Mouse (Mus musculus) erythroblast, adult 5-6 weeks (primary cell): ENCODE measurements around the gene Vasn. TPM values are rescaled to one million over a fixed set of nuclear protein-coding genes. Genes with fewer than 3 reads are reported as not detected.

ENCODE experiments used
- ATAC-seq: replicated peaks from 2 replicates; pipeline ENCODE4 v1.8.0; 2016; ENCODE audit warnings: moderate number of reproducible peaks, mild to moderate bottlenecking, moderate TSS enrichment, inconsistent platforms; ENCODE audit not compliant: poor library complexity, low FRiP score, severe bottlenecking
- total RNA-seq, 2 experiments: library from RNA; stranded (forward) in 1 of 2; stranded (reverse) in 1 of 2; fragments of 150-400 nt in 1 of 2; fragments of 200-764, 138-1000 nt in 1 of 2; gene quantifications; 2 replicates each; pipeline versions ENCODE4 v1.2.3 to v1.2.4; 2015 to 2017; ENCODE audit warnings: low replicate concordance in 2 of 2

Gene Vasn
- total RNA-seq, 2 experiments from 2014 or later, result not detected

DNA sequence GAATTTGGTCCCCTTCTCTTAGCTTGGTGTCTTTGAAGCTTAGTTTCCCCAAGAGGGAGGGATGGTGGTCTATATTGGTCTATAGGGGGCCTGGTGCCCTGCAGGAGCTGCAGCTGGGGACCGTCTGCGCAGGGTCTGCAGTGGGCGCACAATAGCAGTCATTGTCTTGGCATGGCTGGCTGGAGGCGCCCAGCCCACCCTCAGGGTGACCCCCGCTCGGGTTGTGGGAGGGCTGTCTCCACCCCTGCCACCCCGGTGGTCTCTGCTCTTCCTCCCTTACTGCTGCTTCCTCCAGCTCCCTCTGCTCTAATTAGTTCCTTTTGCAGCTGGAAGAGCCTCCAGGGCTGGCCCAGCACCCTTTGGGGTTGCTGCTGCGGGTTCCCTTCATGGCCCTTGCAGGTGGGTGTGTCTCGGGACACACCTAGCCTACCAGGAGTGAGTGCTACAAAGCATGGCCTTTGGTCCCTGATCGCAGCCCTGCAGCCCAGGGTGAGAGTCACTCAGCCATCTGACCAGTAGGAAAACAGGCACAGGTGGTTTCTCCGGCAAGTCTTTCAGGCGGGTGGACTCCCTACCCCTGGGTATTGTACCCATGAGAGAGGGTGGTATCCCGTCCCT lies 34.1 kb upstream of the Vasn start:
- ATAC-seq, result no peak

DNA sequence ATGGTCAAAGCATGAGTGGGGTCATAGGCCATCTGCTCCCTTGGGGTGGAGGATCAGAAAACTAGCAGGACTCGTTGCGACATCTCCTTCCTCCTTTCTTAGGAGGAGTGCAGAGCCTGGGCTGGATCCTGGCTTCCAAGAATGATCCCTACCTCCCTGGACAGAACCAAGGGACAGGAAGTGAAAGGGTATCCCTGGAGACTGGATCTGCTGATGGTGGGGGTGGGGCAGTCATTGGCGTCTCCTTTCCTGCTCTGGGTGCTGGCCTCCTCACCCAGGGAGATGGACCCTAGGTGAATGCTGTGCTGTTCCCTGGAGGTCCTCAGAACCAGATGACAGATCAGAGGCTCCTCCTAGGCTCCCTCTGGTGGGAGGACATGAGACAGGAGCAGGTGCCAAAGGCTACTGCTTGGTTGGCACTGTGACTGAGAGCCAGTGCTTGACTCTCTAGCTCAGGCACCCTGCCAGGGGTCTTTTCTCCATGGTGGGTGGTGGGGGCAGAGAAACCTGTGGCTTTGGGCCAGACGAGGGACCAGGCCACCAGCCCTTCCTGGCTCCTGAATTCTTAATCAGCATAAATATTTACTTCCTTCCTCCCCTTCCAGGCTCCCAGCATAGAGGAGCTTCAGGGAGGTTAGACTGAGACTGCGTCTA lies 33.2 kb upstream of the Vasn start:
- ATAC-seq, result no peak

DNA sequence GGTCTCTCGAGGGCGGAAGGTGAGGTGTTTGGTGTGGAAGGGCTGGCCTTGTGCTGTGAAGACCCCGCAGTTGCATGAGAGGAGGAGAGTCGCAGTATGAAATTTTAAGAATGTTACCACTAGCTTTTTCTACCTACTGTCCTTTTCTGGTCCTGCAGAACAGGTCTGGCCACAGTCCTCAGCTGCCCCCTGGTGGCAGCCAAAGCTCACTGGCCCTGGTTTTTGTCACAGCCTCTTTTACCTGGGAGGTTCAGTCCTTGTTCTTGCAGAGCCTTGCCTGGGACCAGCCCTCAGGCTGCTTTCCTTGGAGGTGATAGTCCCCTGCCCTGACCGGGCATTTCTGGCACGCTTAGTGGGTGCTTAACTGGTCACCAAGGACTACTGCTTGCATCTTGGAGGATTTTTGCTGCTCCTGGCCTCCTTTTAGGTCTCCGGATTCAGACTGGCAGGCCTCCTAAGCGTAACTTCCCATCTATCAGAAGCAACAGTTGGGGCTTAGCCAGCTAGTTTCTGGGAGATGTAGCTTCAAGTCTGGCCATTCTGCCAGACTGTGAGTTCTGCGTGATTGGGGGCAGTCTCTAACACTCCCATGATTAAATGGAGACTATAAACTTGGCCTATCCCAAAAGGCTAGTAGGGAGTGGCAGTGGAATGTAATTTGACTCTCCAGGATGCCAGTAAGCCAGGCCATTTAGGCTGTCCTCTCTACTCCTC lies 31.8 kb upstream of the Vasn start:
- peak; percentile 77 for ATAC-seq

DNA sequence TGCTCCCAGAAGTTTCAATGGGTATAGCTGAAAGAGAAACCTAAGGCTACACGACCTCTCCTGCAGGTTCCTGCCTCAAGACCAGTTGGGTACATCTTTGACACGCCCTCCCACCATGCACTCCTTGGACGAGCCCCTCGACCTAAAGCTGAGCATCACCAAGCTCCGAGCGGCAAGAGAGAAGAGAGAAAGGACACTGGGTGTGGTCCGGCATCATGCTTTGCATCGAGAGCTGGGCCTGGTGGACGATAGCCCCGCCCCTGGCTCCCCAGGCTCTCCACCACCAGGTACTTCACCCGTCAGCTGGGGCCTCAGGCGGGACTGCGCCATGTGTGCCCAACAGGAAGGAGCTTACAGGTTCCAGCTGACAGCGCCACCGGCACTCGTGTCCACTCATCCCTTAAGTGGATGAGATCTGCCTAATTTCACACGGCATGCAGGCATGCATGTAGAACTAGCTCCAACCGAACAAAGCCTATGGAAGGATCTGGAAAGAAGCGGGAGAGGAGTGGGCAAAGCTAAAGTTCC lies 31.1 kb upstream of the Vasn start:
- no peak for ATAC-seq

DNA sequence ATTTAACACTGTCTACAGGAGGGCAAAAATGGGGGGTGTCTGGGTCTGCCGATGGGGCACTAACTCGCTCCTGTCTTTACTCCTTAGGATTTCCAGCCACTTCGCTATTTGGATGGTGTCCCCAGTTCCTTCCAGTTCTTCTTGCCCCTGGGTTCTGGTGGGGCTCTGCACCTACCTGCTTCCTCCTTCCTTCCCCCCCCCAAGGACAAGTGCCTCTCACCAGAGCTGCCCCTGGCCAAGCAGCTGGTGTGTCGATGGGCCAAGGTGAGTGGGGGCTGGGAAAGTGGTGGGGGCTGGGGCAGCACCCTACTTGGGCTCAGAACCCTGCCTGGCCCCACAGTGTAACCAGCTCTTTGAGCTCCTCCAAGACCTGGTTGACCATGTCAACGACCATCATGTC lies 28.5 kb upstream of the Vasn start:
- no peak for ATAC-seq

DNA sequence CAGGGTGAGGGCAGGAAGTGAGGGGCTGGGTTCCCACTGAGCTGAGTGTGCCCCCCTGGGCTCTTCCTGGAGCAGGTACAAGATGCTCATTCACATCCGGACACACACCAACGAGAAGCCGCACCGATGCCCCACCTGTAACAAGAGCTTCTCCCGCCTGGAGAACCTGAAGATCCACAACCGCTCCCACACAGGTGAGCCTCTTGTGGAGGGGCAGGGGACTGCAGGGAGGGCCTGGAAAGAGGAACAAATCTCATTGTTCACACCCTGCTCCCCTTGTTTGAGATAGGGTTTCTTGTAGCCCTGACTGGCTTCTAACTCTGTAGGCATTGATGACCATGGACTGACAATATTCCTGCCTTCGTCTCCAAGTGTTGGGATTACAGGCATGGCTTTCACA lies 28.1 kb upstream of the Vasn start:
- no peak for ATAC-seq

DNA sequence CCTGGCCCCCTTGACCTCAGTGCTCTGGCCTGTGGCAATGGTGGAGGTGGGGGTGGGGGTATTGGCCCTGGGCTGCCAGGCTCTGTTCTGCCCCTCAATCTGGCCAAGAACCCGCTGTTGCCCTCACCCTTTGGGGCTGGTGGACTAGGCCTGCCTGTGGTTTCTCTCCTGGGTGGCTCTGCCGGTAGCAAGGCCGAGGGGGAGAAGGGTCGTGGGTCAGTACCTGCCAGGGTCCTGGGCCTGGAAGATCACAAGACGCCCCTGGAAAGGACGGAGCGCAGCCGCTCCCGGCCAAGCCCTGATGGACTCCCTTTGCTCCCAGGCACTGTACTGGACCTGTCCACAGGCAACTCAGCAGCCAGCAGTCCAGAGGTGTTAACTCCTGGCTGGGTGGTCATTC lies 26.0 kb upstream of the Vasn start:
- no peak for ATAC-seq

DNA sequence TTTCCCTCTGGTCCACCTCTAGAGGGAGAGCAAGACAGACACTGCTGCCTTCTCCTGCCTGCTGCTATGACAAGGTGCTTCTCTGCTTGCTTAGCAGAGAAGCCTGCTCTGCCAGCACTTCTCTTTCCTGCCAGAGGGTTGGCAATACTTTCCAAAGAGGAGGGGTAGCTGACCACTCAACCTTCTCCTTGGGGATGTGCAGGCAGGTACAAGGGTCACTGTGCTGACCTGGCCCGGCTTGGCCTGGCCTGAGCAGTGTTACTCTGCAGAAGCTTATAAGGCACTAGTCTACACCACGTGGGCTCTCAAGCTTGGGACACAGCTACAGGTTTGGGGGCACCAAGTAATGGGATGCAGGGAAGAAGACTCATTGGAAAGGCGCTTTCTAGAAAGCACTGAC lies 25.1 kb upstream of the Vasn start:
- ATAC-seq, result no peak

DNA sequence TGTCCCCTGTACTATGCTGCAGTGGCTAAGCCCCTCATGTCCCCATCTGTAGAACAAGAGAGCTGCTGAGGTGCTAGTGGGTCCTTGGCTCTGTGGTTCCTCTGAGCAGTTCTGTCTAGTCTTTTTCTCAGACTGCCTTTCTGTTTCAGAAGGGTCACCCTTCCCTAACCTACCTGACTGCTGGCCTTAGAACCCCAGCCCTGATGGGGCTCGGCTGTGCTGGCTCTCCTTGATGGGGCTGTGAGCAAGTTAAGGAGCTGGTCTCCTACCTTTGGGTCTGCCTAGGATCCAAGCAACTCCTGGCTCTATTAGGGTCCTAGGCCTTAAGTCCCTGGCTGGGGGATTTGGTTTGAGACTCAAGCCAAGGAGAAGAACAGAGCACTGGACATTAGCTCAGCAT lies 24.4 kb upstream of the Vasn start:
- ATAC-seq, result no peak

DNA sequence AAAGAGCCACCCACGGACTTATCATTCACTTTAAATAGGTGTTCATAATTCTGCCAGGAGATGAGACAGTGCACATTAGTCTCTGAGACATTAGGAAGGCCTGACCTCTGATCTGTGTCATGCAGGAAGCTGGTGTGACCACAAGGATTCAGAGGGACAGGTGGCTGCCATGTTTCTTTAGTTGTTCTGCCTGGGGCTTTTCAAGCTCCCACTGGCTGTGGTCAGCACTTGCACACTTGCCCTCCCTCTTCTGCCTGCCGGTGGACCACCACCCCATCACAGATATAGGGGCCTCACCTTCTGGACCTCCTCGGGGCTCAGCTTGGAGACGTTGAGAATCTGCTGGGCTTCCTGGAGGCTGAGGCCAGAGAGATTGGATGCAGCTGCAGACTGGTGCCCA lies 22.9 kb upstream of the Vasn start:
- no peak for ATAC-seq

DNA sequence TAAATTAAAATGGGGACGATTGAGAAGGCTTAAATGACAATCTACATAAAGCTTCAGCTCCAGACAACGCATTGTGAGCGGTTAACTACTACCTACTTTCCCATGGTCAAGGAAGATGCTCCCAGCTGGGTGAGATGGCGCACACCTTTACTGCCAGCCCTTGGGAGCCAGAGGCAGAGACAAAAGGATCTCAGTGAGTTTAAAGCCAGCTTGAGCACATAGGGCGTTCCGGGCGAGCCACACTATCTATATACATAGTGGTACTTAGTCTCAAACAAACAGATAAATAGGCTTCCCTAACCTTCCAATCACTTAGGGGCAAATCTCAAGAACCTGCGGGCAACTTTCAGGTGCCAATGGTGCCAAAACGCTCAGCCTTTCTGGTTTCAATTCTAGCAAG lies 15.7 kb upstream of the Vasn start:
- 0 out of 2 replicates have a peak, but pooled peaks have one; percentile 4 for ATAC-seq

DNA sequence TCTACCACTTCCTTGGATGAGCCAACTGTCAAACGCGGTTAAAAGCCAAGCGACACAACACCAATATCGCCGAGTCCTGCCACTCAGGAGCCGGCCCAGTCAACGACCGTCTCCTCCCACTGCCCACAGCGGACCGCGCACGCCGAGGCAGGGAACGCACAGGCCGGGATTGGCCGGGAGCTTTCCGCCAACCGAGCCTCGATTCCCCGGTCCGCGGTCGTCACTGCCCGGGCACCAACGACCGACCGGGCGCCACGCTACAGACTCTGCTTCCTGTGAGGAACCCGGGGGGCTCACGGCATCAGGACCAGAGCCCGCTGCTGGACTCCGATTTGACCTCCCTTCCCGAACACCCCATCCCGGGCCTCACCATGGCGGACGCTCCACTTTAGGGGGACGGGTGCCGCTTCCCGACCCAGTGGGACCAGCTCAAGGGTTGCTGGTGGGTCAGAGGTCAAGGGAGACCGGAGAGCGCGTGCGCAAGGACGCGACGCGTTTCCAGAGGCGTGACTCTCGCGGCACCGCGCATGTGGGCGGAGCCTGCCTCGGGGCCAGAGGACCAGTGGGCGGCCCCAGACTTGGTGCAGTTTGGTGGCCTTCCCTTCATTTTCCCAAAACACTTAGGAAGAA lies 15.1 kb upstream of the Vasn start, which contains the start of gene Pam16:
Gene Pam16 (minus strand): TSS at position 508 of the 630 bp plus-strand sequence.
- peak; percentile 97 for ATAC-seq

DNA sequence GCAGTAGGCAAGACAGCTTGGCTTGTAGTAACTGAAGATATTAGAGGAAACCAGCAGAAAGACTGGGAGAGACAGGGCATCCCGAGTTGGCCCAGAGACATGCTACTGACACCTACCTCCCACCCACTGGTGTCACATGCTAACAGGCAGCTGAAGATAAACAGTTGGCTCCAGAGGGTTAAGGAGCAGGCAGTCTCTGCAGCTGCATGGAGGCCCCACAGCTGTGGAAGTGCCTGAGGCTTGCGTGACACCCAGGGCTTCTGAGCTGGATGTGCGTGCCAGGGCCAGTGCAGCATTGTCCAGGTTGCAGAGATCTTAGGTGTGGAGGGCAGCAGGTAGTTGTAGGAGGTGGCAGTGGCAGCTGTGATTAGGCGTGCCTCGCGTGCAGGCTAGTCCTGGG lies 12.6 kb upstream of the Vasn start:
- ATAC-seq, result no peak

DNA sequence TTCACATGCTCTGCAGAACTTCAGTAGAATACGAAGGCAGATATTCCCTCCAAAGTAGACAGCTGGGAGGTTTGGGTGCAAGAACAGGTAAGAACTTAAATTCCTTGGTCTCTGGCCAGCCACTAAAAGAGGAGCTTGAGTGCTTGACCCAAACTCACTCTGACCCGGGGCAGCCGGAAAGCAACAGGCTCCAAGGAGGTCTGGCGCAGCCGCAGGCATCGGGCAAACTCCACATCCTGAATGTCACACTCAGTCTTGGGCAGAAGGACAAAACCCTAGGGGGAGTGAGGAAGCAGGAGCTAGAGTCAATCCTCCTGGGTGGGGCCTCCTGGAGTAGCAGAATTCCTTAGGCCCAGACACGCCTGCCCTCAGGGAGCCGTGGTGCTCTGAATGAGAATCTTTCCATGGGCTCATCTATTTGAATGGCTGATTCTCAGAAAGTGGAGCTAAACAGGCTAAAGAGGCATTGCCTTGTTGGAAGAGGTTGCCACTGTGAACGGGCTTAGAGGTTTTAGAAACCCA lies 10.8 kb upstream of the Vasn start:
- no peak for ATAC-seq

DNA sequence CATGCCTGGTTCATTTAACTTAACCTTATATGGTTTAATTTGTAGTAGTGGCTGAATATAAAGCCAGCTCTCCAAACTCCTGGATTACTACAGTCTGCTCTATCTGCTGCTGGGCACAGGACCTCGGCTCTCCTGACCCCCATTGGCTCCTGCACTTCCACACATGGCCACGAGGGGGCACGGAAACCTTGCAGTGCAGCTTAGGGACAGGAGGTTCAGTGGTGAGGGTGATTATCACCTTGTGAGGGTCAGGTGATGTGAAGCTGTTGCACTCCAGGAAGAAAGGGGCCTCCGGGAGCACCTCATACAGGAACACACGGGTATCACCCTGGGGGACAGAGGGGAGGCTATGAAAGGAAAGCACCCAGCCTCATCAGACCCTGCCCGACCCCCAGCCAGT lies 9.8 kb upstream of the Vasn start:
- peak; percentile 69 for ATAC-seq

DNA sequence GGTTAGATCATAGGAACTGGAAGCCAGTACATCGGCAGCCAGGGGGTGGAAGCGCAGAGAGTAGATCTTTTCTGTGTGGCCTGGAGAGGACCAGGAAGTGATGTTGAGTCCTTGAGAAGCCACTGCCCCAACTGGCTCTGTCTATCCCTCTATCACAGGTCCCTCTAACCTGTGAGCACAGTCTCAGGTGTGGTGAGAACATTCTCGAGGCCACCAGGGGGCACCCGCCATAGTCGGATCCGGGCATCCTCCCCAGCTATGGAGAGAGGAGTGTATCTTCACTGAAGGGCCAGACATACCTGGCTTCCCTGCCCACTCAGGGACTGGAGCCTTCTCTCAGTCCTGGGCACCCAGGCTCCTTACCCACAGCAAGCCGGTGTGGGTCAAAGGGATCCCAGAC lies 7.7 kb upstream of the Vasn start:
- no peak for ATAC-seq

DNA sequence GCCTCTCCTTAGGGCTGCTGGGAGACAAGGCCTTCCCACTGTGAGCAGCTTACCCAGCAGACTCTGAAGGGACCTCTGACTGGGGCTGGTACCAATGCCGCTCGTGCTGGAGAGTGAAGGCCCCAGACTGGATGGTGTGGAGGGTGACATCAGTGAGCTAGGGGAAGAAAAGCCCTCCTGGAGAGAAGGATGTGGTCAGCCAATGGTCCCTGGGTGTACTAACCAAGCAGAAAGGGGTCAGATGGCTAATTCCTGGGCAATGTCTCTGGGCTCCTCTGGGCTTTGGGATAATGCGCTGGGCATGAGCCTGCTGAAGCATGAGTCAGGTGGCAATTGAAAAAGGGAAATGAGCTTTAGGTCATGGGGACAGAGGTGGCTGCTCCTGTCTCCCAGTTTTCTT lies 6.1 kb upstream of the Vasn start:
- ATAC-seq, result no peak

DNA sequence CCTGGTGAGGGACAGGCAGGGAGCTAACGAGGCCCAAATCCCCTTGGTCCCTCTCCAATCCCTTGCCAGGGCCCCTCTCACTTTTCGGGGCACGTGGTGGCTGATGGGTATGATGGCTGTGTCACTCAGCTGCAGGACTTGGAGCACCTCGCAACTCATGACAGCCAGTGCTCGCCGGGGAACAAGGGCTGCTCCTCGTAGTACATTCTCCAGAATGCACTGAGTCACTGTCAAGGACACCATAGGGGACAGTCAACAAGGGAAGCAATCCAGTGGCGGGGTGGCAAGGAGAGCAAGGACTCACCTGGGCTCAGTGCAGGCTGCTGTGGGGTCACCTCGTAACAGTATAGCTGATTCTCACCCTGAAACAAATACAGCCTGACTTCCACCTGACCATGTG lies 5.1 kb upstream of the Vasn start:
- ATAC-seq, result no peak

DNA sequence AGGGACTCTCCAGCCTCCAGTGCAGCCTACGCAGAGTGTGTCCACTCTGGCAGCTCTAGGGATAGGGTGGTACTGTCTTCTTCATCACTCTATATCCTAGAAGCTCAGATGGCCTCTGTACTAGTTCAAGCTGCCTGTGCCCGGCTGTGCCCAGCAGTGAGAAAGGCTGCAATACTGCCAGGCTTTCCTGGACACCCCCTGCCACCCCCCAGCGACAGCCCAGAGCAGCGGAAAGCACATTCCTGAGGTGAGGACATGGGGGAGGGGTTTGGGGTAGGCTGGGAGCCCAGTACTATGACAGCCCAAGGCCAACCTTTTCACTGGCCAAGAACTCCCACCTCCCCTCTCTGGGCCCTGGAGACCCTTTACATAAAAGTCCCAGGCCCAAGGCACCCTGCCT lies 4.0 kb upstream of the Vasn start:
- ATAC-seq, result no peak

DNA sequence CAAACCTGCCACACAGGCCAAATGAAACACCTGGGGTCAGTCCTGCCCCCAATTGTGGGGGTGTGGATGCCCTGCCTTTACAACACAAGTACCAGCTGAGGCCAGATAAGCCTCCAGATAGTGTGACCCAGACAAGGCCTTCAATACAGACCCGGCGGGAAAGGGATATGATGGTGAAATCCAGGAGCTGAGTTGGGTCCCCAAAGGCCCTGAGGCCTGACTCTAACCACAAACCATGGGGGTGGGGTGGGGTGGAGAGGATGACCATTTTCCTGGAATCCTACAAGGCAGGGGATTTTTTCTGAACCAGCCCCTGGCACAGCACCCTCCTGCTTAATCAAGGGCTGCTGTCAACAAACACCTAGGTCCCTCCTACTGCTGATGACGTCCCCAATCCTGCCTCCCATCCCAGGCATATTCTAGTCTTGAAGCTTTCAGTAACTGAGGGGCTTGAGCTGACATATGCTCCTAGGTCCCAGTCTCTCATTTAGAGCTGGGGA lies 800 bp upstream of the Vasn start:
- no peak for ATAC-seq
